Mouse (Mus musculus): ENCODE results near the gene Rras.

DNA sequence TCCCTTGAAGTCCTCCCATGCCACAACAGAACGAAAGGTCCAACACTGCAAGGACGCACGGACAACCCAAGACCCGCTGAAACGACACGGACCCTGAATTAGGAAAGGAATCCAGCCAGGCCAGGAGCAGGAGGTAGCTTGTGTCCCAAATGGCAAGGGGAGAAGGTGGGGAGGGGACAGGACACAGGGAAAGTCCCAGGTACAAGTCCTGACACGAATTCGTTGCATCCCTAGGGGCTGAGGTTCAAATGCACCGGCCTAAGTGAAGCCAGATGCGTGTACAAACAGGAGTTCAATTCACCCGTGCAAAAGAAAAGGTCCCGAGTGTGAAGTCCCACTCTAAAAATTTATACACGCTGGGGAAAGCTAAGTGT, 33.8 kb downstream of the Rras start:
- TF ChIP-seq CTCF (conservative IDR thresholded peaks at IDR 0.05; ENCODE audit: low read length) (no peak), NANOG (IDR thresholded peaks at IDR 0.05; ENCODE audit: borderline replicate concordance, low read length) (no peak), POU5F1 (IDR thresholded peaks at IDR 0.05; ENCODE audit: borderline replicate concordance, low read length) (no peak)
